Mouse (Mus musculus) megakaryocyte, adult 5-6 weeks (primary cell): ENCODE data around the gene Brca1. TPM values are rescaled to one million over a fixed set of nuclear protein-coding genes. Genes with fewer than 3 reads are reported as not detected.
"Not testable (repeated sequence)": the region's sequence is repeated elsewhere in the genome, so short reads cannot be mapped to it uniquely, and the experiment has no call there.

Source experiments
- ATAC-seq: 2 replicates; pipeline ENCODE4 v1.8.0; 2016; ENCODE audit warnings: mild to moderate bottlenecking, inconsistent platforms; ENCODE audit not compliant: poor library complexity, severe bottlenecking
- total RNA-seq, 2 experiments: library from RNA; stranded (forward) in 1 of 2; stranded (reverse) in 1 of 2; fragments of 153-499, 151-499 nt in 1 of 2; fragments of 221-1000, 200-1000 nt in 1 of 2; gene quantifications; 2 replicates each; pipeline versions ENCODE4 v1.2.3 to v1.2.4; 2015 to 2017

Gene Brca1
- total RNA-seq (2015) (15.3 and 15.9 TPM in 2 replicates), total RNA-seq (2017) (26.8 and 34.8 TPM in 2 replicates)

GRCm38 (mm10) chr11:101551751-101552475 lies at the start of gene Brca1, which contains the start of gene Nbr1:
Brca1 (minus strand) TSS chr11:101551955.
Nbr1 (plus strand) TSS chr11:101552149.
- ATAC-seq, result peak; percentile 78

GRCm38 (mm10) chr11:101599156-101599555 lies 47.4 kb upstream of the Brca1 start, which contains the start of gene Gm11634:
Gm11634 (minus strand) TSS chr11:101599256.
- no peak for ATAC-seq

DNA sequence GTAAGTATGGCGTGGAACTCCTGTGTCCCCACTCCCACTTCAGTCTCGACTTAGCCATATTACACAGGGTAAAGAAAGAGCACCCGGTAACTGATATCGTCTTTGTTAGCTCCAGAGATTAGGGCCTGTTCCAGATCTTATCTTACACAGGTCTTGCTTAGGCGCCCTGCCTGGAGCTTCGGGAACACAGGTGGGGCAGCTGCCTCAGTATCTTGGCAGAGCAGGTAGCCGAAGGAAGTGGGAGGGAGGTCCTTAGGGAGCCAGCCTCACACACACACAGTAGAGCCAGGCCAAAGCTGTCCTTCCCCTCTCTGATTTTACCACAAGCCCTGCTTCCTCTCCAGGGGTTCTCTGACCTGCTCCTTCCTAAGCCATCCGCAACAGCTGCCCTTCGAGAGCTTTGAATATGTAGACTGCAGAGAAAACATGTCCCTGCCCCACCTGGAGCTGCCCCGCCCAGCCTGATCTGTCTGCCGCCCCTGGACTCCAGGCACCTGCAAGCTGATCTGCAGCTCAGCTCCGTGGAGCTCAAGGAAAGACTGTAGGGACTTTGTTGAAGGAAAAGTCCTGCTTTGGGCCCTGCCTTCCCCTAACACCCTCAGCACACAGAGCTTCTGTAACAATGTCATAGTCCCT lies 38.4 kb upstream of the Brca1 start:
- no peak for ATAC-seq

- peak; percentile 94 for ATAC-seq
Measured at GRCm38 (mm10) chr11:101589444-101589843, 37.7 kb upstream of the Brca1 start.

DNA sequence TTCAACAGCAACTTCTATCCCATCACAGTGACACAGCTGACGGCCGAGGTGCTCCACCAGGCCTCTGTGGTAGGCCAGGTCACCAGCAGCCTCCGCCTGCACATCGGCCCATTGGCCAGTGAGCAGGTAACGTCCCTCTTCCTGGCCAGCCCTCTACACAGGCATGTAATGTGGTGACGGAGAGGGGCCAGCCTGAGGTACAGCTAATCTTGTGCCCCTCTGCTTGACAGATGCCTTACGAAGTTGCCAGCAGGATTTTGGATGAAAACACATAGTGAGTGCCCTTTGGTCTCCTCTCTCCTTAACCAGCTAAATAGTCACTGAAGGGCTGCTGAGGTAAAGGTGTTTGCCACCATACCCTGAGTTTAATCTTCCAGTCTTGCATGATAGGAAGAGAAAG lies 37.1 kb upstream of the Brca1 start:
- no peak for ATAC-seq

DNA sequence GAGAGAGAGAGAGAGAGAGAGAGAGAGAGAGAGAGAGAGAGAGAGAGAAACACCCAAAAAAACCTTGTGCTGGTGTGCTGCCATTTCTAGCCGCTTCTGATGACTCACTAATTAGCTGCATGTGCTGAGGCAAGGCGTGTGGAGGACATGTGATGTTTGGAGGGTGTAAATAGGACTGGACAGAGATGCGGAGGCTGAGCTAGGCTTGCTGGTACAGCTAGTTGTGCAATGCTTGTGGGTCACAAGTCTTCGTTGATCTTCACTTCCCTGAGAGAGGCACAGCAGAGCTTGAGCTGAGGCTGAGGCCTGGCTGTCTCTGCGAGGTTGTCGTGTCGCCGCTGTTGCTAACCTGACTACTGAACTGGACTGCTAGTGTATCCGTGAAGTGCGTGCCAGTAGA lies 35.9 kb upstream of the Brca1 start:
- ATAC-seq, result peak; percentile 72

DNA sequence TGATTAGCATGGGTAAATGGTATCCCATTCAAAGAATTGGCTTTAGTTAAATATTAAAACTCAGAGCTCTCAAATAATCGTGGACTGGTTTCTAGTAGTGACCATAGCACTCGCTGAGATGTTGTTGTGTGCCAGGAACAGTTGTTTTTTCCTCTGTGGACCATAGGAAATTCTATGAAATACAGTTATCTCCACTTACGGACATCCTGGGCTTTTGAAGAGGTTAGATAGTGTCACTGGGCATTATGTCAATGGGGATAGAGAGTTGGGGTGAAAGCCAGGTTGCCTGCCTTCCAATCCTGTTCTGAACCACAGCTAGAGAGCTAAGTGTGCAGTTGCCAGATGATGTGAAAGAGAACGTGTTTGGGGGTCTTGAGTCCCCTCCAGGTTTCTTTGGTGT lies 34.0 kb upstream of the Brca1 start:
- no peak for ATAC-seq

DNA sequence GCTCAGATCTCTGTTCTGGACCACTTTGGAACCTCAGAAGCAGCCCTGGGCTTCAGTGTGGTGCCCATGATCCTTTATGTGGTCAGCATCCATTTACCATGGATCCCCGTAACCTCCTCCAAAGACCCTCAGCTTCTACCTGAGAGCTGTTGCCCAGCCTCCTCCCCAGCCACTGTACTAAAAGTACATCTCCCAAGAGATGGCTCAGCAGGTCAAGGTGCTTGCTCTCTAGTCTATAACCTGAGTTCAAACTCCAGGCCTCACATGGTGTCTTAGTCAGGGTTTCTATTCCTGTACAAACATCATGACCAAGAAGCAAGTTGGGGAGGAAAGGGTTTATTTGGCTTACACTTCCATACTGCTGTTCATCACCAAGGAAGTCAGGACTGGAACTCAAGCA lies 33.3 kb upstream of the Brca1 start:
- ATAC-seq, result not testable (repeated sequence)

DNA sequence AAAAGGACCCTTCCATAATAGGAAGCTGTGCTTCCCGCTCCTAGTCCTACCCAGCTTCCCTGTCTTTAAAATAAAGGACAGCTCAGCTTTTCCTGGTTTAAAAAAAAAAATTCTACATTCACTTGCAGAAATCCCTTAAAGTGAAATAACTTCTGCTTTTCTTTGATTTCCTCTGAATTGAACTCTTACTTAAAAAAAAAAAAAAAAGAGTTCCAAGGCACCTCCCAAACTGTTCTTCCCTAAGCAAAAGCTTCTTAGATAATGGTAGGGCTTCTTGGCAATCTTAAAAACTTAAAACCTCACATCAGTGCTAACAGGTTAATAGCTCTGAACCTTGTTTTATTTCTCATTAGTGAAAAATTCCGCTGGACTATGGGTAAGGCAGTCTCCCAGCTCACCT lies 31.4 kb upstream of the Brca1 start:
- ATAC-seq, result no peak

GRCm38 (mm10) chr11:101582054-101583035 lies 30.6 kb upstream of the Brca1 start, which contains the start of gene Tmem106a:
Tmem106a (plus strand) TSS chr11:101582242.
- peak; percentile 77 for ATAC-seq

GRCm38 (mm10) chr11:101581081-101581764 lies 29.5 kb upstream of the Brca1 start:
- ATAC-seq, result peak; percentile 58; the same call in 1 of the 2 replicates

DNA sequence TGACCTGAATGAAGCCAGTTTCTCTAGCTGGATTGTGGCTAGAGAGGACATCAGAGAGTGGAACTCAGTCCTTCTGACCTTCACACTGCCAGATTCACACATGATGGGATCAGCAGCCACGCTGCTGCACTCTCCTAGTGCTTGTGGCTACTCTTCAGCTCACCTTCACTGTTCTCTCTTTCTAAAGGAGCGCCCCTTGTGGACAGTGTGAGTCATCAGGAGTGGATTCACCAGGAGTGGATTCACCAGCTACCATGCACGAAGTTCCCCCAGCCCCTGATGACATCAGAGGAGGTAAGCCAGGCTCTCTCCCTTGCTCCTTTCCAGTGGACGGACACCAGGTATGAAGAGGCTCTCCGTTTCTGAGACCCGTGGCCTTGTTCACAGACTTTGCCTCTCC lies 24.4 kb upstream of the Brca1 start:
- ATAC-seq, result no peak

DNA sequence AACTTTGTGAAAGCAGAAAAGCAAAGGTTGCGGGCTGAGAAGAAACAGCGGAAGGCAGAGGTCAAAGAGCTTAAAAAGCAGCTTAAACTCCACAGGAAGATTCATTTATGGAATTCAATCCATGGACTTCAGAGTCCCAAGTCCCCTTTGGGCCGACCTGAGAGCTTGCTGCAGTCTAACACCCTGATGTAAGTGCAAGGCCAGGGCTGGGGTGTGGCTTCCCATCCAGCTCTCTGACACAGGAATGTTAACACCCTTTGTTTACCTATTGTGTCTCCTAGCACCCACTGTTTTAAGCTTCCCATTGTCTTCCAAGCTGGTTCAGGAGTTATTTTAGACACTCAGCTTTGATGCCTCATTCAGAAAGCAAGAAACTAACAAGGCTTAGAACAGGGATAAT lies 16.7 kb upstream of the Brca1 start:
- ATAC-seq, result no peak

- peak; percentile 86 for ATAC-seq
Measured at GRCm38 (mm10) chr11:101562391-101562790, 10.6 kb upstream of the Brca1 start.

DNA sequence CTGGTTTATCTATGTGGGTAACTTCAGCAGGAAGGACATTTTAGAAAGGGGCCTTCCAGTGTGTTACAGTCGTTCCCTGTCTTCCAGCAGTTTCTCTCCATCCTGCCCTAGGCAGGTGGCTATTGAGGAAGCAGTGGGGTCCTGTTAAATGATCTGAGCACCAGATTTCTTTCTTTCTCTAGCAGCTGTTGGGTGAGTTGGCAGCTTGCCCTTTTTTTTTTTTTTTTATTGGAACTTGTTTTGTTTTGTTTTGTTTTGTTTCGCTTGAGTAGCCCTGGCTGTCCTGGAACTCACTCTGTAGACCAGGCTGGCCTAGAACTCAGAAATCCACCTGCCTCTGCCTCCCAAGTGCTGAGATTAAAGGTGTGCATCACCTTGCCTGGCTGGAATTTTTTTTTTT lies 5.2 kb upstream of the Brca1 start:
- ATAC-seq, result no peak

GRCm38 (mm10) chr11:101556541-101556940 lies 4.8 kb upstream of the Brca1 start:
- ATAC-seq, result no peak

- ATAC-seq, result no peak
Measured at GRCm38 (mm10) chr11:101553354-101553930, 1.7 kb upstream of the Brca1 start.

DNA sequence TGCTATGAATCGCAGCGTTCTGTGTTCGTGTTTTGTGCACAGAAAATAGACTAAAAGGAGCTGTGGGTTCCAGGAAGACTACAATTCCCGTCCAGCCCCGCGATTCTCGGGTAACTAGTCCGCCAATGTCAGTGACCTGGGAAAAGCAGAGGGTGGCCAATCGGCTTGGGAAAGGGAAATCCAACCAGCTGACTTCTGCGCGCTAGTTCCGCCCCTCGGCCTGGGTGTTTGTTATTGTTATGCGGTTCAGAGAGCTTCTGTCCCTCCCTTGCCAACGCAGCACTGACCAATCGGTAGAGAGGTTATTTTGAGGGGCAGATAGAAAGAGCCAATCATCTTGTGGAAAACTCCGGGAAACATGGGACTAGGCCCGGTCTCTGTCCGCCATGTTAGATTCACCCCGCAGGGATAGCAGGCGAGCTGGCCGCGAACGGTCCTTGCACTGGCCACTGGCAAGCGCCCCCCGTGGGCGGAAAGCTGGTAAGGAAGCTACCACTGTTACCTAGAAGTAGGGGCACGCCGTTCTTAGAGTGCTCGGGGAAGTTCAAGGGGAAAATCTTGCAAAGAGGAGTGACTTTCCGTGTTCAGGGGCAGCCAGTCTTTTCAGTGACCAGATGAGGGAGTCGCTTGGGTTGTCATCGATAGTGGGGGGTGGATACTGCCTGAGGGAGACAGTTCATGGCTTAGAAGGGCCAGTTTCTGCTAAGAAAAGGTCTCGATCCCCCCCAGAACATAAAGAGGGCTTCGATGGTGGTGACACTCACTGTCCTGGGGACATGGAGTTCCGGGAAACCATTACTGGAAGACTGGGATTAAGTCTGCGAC lies 933 bp upstream of the Brca1 start:
- peak; percentile 85 for ATAC-seq

- no peak for ATAC-seq
Measured at GRCm38 (mm10) chr11:101548526-101548925, 3.2 kb downstream of the Brca1 start.
